Mouse (Mus musculus): ENCODE data around the gene Trmt61a. TPM values are rescaled to one million over a fixed set of nuclear protein-coding genes. Genes with fewer than 3 reads are reported as not detected.

The Trmt61a gene
- polyA plus RNA-seq, 1 experiment from 2014 or later: 18.7 TPM

DNA sequence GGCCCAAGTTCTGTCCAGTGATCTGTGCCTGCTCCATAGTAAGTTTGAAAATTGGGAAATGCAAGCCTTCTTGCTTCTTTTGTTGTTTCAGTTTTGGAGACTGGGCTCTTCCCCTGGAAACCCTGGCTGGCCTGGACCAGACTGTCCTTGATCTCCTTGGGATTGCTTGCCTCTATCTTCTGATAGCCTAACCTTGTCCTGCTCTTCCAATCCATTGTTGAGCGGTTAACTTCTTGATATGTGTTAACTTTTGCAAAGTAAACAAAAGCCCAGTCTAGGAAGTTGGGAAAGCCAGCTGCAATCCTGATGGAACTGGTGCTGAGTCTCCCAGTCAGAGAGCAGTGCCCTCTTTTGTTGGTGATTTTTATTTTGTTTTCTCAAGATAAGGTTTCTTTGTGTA, 50.1 kb downstream of the Trmt61a start:
- H3K4me3 ChIP-seq: no peak overlapping the region
- no peaks in the 10 kb centered on the region for H3K9me3 ChIP-seq (replicated peaks)
- H3K36me3 ChIP-seq: peaks cover 72% of the 10 kb centered on the region
- no peak for DNase-seq (ENCODE audit: low spot score)
- H3K27ac ChIP-seq (replicated peaks): no peak overlapping the region
- 89% methylated on average over 1 of the region's 1 CpGs for WGBS
- peaks cover 9% of the 10 kb centered on the region; the same call in 1 of the 2 replicates for H3K27me3 ChIP-seq (ENCODE audit: low read depth, poor library complexity, severe bottlenecking)
- H3K4me1 ChIP-seq: peaks cover 37% of the 10 kb centered on the region

DNA sequence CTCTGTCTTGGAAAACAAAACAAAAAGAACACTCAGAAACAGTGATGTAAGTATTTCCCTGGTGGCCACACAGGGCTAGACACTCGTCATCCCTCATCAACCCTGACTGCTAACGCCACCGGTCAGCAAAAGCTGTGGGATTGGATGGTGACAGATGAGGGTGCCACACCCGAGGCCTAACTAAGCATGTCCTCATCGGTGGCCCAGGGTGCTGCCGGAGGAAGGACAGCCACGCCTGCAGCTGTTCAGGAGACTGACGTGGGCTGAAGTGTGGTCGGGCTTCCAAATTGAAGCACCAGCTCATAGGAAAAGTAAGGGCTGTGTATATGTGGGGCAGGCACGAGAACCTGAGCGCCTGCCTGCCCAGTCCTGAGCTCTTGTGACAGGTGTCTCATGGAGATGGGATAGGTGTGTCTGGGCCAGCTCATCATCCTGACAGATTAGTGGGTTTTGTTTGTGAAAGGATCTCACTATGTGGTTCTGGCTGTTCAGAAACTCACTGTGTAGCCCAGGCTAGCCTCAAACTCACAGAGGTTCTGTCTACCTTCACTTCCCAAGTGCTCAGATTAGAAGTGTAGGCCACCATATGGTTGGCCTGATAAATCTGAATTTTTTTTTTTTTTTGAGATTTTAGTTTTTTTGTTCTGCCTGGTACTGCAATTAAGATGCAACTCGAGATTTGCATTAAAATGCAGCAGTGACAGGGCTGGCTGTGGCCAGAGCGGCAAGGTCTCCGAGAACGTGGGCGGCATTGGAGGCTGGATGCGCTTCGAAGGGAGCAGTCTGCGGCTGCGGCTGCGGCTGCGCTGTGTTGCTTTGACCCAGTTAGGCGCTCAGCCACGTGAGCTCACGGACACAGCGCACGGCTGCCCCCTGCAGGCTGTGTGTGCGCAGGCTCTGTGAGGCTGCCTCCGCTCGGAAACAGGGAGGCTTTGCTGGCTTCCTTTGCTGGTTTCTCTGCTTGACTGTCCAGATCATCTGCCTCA, 54.2 kb downstream of the Trmt61a start:
- Histone ChIP-seq H3K4me3 (no peak overlapping the region), H3K4me1 (peaks cover 15% of the 10 kb centered on the region), H3K27me3 (ENCODE audit: low read depth, poor library complexity, severe bottlenecking) (peaks cover 9% of the 10 kb centered on the region; the same call in 1 of the 2 replicates), H3K27ac (replicated peaks) (peak overlapping the region; percentile 68), H3K36me3 (peaks cover 42% of the 10 kb centered on the region), H3K9me3 (replicated peaks) (no peaks in the 10 kb centered on the region)
- peak; percentile 87 for DNase-seq (ENCODE audit: low spot score)
- WGBS: 33% methylated on average over 30 of the region's 30 CpGs

DNA sequence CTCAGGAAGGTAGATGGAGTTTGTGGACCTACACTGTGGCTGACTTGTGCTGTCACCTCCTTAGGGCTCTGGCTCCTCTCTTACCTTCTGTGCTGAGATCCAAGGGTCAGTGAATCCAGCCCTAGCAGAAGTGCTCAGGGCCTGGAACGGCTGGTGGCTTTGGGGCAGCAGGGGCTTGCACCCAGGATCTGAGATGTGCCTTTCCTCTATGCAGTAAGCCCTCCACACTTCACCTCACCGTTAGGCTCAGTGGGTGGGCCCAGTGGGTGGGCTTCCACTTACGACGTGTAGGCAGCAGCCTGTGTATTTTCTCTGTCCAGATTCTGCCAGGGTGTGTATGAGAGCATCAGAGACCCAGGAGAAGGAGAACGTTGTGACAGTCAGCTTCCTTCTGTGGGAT, 55.0 kb downstream of the Trmt61a start:
- no peak for DNase-seq (ENCODE audit: low spot score)
- 57% methylated on average over 5 of the region's 5 CpGs for WGBS
- H3K9me3 ChIP-seq (replicated peaks): no peaks in the 10 kb centered on the region
- H3K4me1 ChIP-seq: peaks cover 15% of the 10 kb centered on the region
- peaks cover 9% of the 10 kb centered on the region; the same call in 1 of the 2 replicates for H3K27me3 ChIP-seq (ENCODE audit: low read depth, poor library complexity, severe bottlenecking)
- no peak overlapping the region for H3K4me3 ChIP-seq
- H3K27ac ChIP-seq (replicated peaks): peak overlapping the region; percentile 68
- peaks cover 36% of the 10 kb centered on the region for H3K36me3 ChIP-seq

Other genes with a start within 250 kb of the Trmt61a start
- 1.6 and 2.4 TPM in 2 replicates for gene Tnfaip2, start 235.6 kb upstream of the Trmt61a start, polyA plus RNA-seq (2016; fragmentation: Nextera tagmentation; extraction: Ambion mirVana)
- 7.8 and 10.4 TPM in 2 replicates for gene Gm266, start 192.3 kb upstream of the Trmt61a start, polyA plus RNA-seq (2016; fragmentation: Nextera tagmentation; extraction: Ambion mirVana)
- gene Eif5, start 140.1 kb upstream of the Trmt61a start, polyA plus RNA-seq (2016; fragmentation: Nextera tagmentation; extraction: Ambion mirVana): 713 and 786 TPM in 2 replicates
- gene Mark3, start 103.6 kb upstream of the Trmt61a start, polyA plus RNA-seq (2016; fragmentation: Nextera tagmentation; extraction: Ambion mirVana): 44.2 and 47.4 TPM in 2 replicates
- 2,837 and 3,349 TPM in 2 replicates for gene Ckb, start 5.8 kb upstream of the Trmt61a start, polyA plus RNA-seq (2016; fragmentation: Nextera tagmentation; extraction: Ambion mirVana)
- gene Bag5, start 35.2 kb downstream of the Trmt61a start, polyA plus RNA-seq (2016; fragmentation: Nextera tagmentation; extraction: Ambion mirVana): 57.2 and 62.0 TPM in 2 replicates
- gene Apopt1, start 35.2 kb downstream of the Trmt61a start, polyA plus RNA-seq (2016; fragmentation: Nextera tagmentation; extraction: Ambion mirVana): 59.8 and 59.9 TPM in 2 replicates
- 189 and 265 TPM in 2 replicates for gene Klc1, start 80.7 kb downstream of the Trmt61a start, polyA plus RNA-seq (2016; fragmentation: Nextera tagmentation; extraction: Ambion mirVana)
- 16.7 and 18.2 TPM in 2 replicates for gene Xrcc3, start 135.8 kb downstream of the Trmt61a start, polyA plus RNA-seq (2016; fragmentation: Nextera tagmentation; extraction: Ambion mirVana)
- 75.3 and 79.2 TPM in 2 replicates for gene Zfyve21, start 136.1 kb downstream of the Trmt61a start, polyA plus RNA-seq (2016; fragmentation: Nextera tagmentation; extraction: Ambion mirVana)
- 3.5 and 4.9 TPM in 2 replicates for gene Ppp1r13b, start 230.0 kb downstream of the Trmt61a start, polyA plus RNA-seq (2016; fragmentation: Nextera tagmentation; extraction: Ambion mirVana)